Mouse (Mus musculus): ENCODE results near the gene Serpine1. TPM values are rescaled to one million over a fixed set of nuclear protein-coding genes. Genes with fewer than 3 reads are reported as not detected.
"Not testable (repeated sequence)": the region's sequence is repeated elsewhere in the genome, so short reads cannot be mapped to it uniquely, and the experiment has no call there.

Serpine1 gene
- total RNA-seq (2022) = 1 to 10 TPM in 2 of 4 experiments, under 1 TPM in 2; 0.77 to 3.0 (median 1.8) TPM

GRCm38 (mm10) chr5:137072079-137072960, at the start of gene Serpine1:
Serpine1 (minus strand) TSS chr5:137072268.
- DNase-seq (ENCODE audit: low spot score in 2 of 2) = peak in 1 of 2 experiments; percentile 40

GRCm38 (mm10) chr5:137121280-137121679, 49.2 kb upstream of the Serpine1 start:
- DNase-seq (ENCODE audit: low spot score in 2 of 2) = no peak

DNA sequence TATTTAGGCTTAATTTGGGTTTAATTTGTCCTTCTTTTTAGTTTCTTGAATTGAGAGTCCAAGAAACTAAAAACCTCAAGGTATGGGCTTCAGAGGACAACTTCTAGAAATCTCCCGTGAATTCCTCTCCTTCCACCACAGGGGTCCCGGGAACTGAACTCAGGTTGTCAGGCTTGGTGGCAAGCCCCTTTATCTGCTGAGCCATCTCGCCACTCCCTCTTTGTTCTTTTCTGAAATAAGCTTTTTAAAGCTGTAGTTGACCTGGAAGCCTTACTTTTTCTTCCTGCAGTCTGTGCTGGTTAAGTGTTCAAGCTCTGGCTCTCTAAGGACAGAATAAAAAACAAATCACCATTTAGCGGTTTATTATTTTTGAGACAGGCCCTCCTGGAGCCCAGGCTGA, 46.8 kb upstream of the Serpine1 start:
- no peak for DNase-seq (ENCODE audit: low spot score in 2 of 2)

DNA sequence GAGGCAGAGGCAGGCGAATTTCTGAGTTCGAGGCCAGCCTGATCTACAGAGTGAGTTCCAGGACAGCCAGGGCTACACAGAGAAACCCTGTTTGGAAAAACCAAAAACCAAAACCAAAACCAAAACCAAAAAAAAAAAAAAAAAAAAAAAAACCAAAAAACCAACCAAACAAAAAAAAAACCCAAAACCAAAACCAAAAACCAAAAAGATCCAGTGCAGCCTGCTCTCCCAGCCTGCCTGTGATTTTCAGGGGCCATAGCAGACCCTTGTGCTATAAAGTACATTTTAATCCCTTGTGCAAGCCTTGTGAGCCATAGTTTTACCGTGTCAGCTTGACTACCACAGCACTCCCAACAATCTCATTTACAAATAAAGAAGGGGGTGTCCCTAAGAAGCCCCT, 45.9 kb upstream of the Serpine1 start:
- DNase-seq (ENCODE audit: low spot score in 2 of 2) = not testable (repeated sequence)

DNA sequence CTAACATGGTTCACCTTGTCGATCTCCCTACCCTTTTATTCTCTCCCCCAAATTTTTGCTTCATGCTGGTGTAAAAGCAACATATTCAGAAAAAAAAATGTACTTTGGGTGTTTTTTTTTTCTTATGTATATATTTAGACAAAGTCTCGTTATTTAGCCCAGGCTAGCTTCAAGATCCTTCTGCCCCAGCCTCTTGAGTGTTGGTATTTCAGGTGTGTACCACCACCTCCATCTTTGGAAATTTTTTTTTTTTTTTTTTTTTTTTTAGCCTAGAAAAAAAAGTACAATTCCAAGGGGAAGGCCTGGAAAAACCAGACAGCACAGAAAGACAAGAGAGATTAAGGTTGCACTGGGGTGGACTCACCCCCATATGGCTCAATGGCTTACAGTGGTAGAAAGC, 44.9 kb upstream of the Serpine1 start:
- no peak for DNase-seq (ENCODE audit: low spot score in 2 of 2)

DNA sequence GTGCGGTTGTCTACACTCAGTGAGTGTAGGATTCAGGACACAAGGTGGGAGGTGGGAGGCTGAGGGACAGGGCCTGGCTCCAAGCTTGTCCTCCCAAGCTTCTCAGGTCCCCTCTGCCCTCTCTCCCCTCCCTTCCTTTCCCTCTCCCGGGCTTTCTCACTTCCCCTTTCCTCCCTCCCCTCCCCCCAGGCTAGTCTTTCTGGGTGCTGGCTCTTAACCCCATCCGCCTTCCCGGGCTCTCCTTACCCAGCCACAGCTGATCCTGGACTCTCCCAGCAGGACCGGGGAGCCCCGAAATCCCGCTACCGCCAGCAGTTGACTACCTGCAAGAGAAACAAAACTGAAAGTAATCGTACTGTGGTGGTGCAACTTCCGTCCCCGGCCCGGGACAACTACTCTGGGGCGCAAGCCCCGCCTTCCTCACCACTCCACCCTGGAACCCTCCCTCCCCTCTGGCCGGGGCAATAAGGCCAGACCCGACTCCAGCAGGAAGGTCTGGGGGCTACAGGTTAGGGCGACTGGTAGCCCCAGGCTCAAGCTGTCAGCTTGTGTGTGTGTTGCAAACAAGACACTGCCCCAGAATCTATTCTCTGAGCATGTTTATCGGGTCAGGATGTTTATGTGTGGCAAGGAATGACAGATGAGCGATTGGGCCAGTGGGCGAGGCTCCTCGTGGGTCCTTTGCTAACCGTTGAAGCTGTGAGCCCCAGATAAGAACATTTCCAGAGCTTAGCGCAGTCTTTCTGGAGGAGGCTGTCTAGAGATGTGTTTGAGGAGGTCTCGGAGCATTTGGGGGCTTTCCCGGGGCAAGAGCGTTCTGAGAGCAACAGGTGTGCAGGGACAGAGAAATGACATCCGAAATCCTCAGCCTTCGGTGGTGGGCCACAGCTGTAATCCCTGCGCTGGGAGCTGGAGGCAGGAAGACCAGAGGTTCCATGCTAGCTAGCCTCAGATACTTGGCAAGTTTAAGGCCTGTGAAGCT, 44.1 kb upstream of the Serpine1 start, which contains the start of gene Trim56:
TSS of gene Trim56 (minus strand) at position 344 of the 982 bp plus-strand sequence.
- no peak for DNase-seq (ENCODE audit: low spot score in 2 of 2)

DNA sequence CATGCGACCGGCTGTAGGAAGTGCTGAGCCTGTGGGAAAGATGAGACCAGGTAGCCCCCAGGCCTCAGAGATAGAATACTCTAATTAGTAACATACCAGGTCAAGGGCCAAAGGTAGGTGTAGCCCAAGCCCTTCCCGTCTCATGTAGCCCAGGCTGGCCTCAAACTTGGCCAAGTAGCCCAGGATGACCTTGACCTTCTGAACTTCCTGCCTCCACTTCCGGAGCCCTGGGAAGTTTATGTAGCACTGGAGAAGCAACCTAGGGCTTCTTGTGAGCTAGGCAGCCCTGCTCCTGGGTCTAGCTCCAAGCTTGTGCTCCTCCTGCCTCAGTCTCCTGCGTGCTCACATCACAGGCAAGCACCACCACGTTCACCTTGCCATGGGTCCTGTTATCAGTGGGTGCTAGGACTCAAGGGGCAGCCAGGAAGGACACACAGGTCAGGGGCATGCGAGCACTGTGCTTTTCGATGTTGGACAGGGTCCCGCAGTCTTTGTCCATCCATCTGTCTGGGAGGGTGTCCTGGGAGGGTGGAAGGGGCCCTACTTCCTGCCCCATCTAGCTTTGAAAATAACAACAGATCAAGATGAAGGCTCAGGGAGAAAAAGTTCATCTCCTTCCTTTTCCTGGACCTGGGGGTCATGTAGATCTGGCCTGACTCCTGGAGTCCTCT, 43.0 kb upstream of the Serpine1 start:
- DNase-seq (ENCODE audit: low spot score in 2 of 2) = no peak

DNA sequence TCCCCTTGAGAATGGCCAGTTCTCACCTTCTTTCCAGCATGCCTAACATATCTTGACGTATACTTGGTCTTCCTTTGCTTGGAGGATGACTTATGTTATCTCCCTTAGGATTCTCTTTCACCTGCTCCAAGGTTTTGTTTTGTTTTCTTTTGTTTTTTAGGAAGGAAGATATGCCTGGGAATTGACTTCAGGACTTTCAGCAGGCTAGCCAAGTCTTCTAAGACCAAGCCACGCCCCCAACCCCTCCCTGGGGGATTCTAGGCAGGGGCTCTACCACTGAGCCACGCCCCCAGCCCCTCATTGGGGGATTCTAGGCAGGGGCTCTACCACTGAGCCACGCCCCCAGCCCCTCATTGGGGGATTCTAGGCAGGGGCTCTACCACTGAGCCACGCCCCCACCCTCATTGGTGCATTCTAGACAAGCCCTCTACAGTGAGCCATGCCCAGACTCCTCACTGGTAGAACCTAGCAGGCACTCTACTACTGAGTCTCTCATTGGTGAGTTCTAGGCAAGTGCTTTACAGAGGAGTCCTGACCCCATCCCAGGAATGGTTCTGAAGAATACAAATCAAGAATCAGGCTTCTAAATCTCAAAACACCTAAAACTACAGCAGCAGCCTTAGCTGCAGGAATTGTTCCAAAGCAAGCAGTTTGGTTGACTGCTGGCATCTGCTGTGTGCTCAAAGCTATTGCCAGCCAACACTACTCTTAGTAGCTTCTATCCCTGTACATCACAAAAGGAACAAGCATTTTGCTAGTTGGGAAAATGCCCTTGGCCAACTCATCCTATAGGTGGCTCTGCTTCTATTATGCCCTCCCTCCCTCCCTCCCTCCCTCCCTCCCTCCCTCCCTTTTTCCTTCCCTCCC, 39.7 kb upstream of the Serpine1 start:
- no peak for DNase-seq (ENCODE audit: low spot score in 2 of 2)

- no peak for DNase-seq (ENCODE audit: low spot score in 2 of 2)
These were observed 38.8 kb upstream of the Serpine1 start for GRCm38 (mm10) chr5:137110863-137111262.

DNA sequence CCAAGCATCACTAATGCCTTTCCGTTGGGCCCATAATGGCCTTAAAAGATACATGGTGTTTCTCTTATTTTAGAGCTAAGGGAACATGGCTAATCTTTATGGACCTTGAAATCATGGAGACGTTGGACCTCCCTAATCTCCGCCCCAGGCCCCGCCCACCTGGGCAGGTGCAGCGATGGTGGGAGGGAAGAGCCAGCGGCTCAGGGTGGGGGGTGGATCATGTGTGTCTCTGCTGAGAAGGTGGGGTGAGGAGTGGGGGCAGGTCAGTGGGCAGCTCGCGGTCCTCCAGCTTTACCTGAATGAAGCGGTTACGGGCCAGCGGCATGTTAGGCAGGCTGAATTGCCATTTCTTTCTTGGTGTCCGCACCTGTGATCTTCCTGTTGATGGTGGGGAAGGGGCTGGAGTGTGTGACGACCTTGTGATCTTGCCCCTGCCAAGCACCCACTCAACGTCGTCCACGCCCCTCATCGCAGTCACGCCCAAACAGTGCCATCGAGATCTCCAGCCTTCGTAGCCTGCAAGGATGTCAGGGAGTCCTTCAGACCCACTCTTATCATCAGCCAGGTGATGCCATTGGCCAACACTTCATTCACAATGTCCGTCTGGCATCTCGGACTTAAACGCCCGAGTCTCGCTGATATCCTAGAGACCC, 38.0 kb upstream of the Serpine1 start:
- DNase-seq (ENCODE audit: low spot score in 2 of 2) = no peak

DNA sequence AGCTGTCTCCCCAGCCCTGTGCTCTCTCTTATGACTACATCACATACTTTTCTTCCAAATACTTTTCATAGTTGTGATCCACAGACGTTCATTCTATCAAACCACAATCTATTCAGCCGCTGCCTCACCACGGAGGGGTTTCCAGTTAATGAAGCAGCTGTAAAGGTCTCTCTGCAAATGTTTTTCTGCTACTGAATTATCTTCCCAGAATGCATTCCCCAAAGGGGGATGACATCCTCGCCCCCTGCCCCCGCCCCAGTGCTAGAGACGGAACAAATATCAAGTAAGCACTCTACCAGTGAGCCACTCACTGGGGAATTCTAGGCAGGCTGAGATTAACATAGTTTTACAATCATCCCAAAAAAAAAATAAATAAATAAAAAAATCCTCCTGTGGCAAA, 36.0 kb upstream of the Serpine1 start:
- DNase-seq (ENCODE audit: low spot score in 2 of 2) = no peak

DNA sequence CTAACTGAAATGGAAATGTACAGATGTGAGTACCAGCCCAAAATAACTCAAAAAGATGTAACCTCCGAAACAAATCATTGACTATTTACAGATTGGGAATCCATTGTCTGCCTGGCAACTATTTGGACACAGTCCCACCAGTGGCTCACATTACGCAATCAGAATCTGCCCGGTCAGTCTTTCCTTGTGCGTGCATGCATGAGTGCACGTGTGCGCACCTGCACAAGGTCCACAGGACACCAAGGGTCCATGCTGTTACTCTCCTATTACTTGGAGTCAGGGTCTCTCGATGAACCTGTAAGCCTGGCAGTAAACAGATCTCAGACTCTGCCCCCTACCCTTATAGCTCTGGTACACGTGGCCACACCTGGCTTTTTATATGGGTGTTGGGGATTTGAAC, 35.6 kb upstream of the Serpine1 start:
- DNase-seq (ENCODE audit: low spot score in 2 of 2) = no peak

DNA sequence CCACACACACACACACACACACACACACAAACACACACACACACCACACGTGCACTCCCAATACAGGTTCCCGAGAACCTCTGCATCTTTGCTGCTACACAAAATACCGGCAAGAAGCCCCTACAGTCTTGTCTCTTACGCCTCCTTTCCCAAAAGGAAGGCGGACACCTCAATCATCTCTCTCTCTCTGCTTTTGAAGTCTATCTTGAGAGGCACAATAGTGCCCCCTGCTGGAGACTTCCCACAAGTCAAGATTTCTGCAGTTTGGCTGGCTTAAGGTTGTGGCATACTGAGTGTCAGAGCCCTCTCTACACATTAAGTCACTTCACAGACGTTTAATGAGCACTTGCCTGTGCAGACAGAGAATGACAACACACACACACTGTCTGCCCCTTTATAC, 35.0 kb upstream of the Serpine1 start:
- DNase-seq (ENCODE audit: low spot score in 2 of 2) = peak; percentile 56 to 89

DNA sequence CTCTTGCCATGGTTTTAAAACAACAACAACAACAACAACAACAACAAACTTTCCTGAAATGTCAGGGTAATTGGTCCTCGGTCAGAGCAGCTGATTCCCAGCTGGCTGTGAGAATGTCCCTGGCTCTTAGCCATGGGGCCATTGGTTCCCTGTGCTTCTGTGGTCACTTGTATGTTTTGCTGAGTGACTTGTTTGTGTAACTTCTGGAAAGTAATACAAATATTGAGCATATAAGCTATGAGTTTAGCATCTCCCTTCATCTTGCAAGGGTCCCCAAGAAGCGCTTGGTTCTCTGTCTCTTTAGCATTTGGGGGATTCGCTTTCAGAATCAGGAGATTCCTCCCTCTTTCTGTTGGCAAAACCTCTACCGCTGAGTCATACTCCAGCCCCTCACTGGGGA, 34.4 kb upstream of the Serpine1 start:
- DNase-seq (ENCODE audit: low spot score in 2 of 2) = no peak

GRCm38 (mm10) chr5:137103969-137104368, 31.9 kb upstream of the Serpine1 start:
- DNase-seq (ENCODE audit: low spot score in 2 of 2) = no peak

GRCm38 (mm10) chr5:137102575-137103522, 30.8 kb upstream of the Serpine1 start:
- peak; percentile 49 to 58 for DNase-seq (ENCODE audit: low spot score in 2 of 2)

DNA sequence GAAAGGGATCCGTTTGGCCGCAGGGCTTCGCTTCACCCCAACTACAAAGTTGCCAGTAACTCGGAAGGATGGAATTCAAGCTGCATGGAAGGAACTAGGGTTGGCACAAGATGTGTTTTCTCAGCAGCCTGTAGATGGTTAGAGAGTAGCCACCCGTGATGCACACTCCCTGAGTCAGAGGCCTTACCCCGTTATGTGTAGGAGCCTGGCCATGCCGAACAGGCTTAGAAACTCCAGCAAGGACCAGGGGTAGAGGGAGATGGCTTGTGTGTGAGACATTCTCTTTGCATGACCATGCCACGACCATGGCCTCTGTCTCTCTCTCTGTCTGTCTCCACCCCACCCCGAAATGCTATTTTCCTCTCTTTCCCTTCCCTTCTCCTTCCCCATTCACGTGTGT, 30.0 kb upstream of the Serpine1 start:
- DNase-seq (ENCODE audit: low spot score in 2 of 2) = no peak

DNA sequence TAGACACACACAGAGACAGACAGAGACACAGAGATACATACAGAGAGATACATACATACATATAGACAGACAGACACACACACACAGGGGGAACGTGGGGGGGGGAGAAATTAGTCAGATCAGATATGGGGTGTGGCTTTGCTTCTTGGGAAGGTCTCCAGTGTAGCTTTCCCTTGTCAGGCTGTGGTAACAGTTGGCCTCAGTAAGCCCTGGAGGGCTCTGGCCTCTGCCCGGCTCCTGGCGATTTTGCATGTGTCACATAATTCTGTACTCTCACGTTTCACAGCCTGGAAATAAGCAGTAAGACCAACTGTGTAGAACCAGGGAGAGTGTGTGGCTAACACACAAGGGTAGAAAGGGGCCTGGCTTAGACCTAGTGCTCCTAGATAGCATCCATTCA, 28.6 kb upstream of the Serpine1 start:
- no peak for DNase-seq (ENCODE audit: low spot score in 2 of 2)

- no peak for DNase-seq (ENCODE audit: low spot score in 2 of 2)
These were observed 26.4 kb upstream of the Serpine1 start for GRCm38 (mm10) chr5:137098418-137098817.
